Mouse (Mus musculus): Measurements from ENCODE around the gene Galnt7.

The Galnt7 gene

DNA sequence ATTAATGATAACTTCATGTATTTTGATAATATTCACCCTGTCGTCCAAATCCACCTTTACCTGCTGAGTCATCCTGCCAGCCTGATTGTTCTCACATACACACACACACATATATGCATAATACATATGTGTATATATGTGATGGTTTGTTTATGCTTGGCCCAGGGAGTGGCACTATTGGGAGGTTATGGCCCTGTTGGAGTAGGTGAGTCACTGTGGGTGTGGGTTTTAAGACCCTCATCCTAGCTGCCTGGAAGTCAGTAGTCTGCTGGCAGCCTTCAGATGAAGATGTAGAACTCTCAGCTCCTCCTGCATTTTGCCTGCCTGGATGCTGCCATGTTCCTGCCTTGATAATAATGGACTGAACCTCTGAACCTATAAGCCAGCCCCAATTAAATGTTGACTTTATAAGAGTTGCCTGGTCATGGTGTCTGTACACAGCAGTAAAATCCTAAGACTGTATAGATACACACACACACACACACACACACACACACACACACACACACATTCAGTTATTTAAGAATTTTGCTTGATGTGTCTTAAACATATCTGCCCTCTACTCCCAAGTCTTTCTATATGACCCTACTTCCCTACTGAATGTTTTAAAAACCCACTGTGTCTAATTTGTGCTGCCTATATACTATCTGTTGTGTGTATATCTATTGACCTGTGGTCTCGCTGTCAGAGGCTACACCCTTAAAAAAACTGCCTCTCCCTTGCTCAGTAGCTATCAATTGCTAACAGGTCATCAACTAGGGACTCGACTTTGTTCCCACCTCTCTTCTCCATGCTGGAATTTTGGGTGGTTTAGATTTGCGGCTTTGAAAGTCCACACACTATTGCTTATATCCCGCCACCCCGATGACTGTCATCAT is 23.8 kb downstream of the Galnt7 start:
- no peak for DNase-seq (ENCODE audit: low spot score in 2 of 2)

DNA sequence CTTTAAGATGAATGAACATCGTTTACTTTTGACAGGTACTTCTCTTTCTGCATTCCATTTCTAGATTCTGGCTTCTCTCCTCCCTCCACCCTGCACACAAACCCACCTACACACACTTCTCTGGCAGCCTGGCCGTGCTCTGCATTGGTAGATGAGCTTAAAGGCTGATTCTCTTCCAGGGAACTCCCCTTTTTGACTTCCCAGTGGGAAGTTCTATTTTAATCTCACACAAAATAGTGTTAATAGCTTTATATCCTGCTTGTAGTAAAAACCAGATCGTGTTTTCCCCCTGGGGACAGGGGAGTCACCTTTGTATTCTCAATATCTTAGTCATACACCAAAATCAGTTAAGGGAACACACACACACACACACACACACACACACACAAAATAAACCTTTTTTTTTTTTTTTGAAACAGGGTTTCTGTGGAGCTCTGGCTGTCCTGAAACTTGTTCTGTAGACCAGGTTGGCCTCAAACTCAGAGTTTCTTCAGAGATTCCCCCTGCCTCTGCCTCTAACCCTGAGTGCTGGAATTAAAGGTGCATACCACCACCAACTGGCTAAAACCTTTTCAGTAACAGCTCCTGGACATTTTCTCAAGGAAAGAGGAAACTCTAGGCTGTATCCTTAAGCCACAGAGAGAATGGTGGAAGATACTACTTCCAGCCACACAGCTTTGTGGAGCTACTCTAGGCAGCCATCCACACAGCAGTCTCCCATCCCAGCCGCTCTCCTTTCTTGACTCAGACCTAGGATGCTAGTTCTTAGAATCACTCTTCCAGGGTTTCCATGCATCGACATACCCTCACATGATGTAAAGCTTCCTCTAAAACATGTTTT is 24.7 kb downstream of the Galnt7 start:
- peak in 1 of 2 experiments; percentile 16 for DNase-seq (ENCODE audit: low spot score in 2 of 2)

DNA sequence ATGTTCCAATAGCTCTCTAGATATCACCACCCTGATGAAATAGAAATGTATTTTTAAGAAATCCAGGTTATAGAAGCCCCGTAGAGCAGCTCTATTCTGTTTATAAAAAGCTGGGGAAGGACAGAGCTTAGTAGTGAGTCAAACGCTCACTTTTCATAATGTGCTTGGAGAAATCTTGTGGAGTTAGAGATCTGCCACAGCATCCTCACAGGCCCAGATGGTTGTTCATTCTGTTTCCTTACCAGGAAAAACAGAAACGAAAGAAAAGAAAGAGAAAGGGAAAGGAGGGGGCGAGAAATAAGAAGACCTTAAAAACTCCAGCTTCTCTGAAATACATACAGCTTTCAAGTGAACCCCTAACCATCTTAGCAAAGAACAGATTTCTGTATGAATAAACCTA is 28.9 kb downstream of the Galnt7 start:
- no peak for DNase-seq (ENCODE audit: low spot score in 2 of 2)

DNA sequence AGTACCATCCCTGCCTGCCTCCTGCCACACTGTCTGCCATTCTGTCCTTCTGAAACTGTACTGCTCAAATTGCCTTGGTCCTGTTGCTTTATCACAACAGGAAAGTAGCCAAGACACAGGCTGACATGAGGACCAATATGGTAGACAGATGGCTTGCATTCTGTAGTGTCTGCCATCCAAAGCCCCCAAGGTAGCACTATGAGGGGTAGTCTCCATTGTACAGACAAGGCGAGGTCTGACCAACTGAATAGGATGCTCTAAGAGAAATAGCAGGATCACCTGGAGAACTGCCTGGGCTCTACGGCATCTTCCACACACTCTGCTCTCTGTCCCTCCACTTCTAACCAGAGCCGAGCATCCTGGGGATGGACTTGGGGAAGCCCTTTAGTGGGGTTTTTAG is 29.8 kb downstream of the Galnt7 start:
- DNase-seq (ENCODE audit: low spot score in 2 of 2) = no peak

DNA sequence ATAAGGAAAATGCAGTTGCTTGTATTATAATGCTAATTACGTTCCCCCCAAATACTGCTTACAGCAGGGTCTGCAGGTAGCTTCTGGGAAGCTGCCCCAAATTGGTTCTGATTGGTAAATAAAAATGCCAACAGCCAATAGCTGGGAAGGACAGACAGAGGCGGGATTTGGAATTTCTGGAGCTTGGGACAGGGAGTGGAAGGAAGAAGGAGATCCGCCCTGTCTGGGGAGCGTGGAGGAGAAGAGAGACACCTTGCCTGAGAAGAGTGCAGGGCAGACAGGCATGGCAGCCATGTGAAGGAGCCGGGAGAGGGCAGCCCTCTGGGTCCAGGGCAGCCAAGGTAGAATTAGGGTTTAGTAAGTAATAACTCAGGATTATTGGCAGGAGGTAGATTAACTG is 35.9 kb downstream of the Galnt7 start:
- DNase-seq (ENCODE audit: low spot score in 2 of 2) = no peak

DNA sequence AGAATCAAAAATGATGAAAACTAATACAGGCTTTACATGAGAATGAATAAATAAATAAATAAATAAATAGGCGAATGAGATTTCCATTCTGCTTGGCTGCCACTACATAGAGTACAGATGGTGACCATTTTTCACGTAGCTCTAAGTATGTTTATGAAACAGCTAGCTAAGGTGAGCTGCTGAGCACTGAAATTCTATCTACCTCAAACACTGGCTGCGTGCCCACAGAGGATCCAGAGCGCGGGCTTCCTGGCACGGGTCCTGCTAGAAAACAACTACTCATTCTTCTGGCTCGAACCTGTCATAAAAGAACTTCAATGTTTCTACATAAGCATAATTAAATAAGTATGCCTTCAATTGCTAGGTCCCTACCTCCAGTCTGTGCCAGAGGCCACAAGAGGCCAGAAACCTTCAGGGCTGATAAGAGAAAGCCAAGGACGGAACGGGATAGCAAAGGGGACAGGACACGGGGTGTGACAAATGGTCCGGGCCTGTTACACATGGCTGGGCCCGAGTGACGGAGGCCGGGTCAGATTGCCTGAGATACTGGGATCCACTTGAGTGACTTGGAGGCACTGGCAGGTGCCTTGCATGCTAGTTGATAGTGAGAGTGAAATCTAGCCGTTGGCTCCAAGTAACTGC is 37.7 kb downstream of the Galnt7 start:
- peak in 1 of 2 experiments; percentile 15 for DNase-seq (ENCODE audit: low spot score in 2 of 2)

DNA sequence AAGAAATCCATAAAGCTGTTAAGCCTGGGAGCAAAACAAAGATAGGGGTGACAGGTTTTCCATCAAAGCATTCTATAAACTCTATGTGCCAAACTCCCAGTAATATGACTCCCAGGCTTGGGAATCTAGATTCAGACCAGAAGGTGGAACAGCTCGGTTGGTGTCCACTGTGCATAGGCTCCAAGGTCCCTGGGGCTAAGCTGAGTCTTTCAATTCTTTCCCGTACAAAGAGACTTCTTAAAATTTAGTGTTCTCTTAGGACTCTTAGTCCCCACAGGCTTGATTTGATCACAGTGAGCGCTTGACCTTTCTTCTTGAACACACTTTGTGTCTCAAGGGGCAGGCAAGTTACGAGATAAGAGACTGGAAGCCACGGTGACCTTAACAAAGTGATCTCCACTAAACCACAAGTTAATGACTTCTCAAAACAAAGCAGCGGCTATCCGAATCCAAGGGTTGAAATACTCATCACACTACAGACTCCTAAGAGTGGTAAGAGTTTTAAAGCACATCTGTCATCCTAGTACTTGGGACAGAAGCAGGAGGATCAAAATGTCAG is 41.3 kb downstream of the Galnt7 start:
- DNase-seq (ENCODE audit: low spot score in 2 of 2) = no peak

DNA sequence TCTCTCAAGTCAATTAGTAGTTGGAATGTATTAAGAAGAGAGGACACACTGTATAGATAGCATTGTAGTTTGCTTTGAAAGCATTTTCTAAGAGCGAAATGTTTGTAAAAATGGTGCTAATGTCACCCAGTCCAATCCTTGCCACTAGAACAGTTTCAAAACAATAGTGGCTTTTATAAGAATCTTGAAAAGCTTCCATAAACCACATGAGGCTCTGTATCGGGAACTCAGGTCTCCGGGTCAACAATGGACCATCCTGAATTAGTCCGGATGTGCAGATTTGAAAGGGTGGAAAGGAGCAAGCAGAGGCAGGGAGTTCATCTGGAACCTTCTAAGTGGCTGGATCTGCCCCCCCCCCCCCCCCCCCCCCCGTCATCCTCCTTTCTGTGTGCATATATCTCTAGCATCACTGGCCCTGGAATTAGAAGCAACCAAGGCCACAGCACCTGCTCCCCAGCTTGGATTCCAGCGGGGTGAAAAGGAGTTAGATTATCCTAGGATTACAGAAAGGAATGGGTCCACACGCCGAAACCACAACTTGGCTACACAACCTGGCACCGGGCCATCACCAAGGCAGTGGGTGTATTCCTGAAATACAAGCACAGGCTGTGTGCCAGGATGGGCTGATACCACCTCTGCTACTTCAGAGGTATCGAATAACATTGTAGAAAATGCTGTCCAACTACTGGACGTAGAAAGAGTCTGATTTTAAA is 42.0 kb downstream of the Galnt7 start:
- DNase-seq (ENCODE audit: low spot score in 2 of 2) = peak; percentile 20 to 37

DNA sequence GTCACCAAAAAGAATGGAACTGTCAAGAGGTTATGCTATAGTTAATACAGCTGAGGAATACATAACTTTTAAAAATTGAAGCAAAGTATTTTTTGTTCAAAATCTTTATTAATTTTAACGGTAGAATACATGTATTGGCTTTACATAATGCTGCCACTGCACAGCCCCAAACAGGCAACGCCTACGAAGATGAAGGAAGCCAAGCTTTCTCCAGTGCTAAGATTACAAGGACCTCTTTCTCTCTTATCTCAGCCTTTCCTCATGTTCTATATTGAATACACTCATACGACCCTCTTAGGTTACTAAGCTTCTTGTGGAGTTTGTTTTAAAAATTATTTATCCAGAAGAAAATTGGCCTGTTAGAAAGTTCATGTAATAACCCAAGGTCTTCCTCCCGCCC is 50.3 kb downstream of the Galnt7 start:
- DNase-seq (ENCODE audit: low spot score in 2 of 2) = no peak

DNA sequence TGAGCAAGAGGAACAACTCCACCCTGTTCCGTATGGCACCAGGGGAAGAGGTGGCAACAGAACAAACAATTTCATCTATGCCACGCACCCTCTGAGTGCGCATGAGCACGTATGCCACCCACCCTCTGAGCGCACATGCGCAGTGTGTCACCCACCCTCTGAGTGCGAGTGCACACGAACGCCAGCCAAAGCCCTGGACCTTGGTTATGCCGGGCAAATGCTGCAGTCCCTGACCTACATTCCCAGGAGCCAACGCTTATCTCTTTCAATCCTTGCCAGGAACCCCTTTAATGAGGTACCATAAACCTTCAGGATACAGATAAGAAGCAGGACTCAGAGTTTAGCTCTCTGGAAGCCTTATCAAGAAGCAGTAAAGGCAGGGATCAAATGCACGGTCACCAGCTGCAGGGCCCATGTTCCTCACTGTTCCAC is 50.8 kb downstream of the Galnt7 start:
- DNase-seq (ENCODE audit: low spot score in 2 of 2) = peak; percentile 12

DNA sequence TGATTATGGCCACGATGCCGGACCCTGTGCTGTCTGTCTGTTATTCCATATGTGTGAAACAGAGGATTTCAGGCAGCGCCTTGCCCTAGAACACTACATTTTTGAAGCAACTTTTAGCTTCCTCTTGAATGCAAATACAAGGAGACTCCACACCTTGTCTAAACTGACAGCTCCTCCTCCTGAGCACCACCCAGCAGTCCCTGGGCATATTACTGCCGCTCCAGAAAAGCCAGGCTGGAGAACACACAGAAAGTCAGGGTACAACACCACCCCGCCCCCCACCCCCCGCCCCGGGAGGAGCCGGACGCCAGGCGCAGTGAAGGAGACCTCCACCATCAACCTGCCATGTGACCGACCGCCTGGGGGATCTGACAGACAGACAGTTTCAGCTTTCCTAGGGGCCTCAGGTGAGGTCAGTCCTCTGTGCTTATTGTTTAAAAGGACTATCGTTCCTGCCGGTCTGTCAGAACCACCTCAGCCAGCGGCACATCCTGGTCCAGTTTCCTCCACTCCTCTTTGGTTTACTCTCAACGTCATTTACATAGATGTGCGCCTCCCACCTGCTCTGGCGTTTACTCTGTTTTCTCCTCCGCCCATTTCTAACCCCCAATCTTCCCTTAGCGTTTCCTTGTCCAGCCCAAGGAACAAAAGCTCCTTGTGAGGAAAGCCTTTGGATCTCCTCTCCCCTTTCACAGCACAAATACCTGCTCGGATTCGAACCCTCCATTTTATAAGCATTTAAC is 52.8 kb downstream of the Galnt7 start:
- DNase-seq (ENCODE audit: low spot score in 2 of 2) = no peak

DNA sequence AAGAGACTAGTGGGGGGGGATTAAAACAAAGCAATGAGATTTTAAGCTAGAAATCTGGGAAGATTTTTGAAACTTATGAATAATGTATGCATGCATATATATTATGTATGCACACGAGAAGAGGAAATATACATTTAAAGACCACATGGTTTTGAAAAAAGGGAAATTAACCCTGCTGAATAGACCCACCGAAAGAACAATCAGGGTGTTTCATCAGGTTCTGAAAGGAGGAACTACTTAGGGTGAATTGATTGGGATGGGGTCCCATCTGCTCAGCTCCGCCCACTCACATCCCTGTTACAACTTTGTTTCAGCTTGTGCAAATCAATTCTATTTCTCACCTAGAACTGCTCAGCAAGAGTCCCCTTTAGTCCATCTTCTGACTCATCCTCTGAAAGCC is 57.0 kb downstream of the Galnt7 start:
- DNase-seq (ENCODE audit: low spot score in 2 of 2) = no peak

DNA sequence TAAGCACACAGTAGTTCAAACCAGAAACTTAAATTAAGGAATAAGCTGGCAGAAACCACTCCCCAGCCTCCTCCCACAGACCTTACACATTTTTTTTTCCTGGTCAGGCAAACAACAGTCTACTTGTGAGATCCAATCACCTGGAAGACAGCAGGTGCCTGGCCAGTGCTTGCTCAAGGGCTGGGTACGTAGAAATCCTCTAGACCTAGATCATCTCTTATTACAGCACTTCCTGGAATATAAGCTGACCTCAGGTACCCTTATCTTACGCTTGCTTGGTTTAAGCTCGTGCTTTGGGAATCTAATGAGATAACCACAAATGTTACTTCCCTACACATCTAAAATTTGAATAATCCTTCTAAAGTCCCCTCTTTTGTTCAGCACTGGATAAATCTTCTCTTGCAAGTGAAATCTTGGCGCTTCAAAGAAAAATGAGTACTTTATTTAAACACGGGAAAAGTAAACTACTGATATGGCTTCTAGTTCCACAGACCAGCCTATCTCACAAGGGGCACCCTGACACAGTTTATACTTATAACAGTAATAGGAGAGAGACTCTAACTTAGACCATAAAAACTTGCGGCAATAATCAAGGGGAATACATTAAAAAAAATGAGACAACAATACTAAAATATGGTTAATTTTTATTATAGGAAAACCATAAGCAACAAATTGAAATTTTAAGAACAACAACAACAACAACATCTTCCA is 58.5 kb downstream of the Galnt7 start:
- DNase-seq (ENCODE audit: low spot score in 2 of 2) = no peak

DNA sequence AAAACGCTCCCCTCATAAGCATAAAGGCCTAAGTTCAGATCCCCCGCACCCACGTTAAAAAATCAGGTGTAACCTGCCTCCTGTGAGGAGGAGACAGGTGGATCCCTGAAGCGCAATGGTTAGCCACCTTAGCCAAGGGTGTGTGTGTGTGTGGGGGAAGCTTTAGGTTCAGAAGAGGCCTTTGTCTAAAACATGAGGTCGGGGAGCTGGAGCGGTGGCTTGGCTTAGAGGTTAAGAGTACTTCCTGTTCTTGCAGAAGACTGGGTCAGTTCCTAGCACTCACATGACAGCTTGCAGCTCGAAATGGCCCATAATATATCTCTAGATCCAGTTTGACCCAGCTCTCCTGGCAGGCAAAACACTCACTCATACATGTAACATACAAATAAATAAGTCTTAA is 60.2 kb downstream of the Galnt7 start:
- DNase-seq (ENCODE audit: low spot score in 2 of 2) = no peak

DNA sequence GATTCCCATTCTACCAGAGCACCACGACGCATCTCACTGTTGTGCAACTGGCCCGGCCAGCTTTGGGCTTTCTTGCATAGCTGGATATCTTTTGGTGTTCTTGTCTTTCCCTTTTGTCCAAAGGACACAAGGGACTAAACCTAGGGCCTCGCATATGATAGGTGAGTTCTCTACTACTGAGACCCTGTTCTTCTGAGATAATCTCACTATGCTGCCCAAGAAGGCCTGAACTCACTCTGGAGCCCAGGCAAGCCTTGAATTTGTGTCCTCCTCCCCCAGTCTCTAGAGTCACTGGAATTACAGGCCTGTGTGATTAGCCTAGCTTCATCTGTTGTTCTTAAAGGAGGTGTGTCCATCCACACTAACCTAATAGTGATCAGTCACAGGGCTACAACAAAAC is 61.2 kb downstream of the Galnt7 start:
- DNase-seq (ENCODE audit: low spot score in 2 of 2) = no peak

DNA sequence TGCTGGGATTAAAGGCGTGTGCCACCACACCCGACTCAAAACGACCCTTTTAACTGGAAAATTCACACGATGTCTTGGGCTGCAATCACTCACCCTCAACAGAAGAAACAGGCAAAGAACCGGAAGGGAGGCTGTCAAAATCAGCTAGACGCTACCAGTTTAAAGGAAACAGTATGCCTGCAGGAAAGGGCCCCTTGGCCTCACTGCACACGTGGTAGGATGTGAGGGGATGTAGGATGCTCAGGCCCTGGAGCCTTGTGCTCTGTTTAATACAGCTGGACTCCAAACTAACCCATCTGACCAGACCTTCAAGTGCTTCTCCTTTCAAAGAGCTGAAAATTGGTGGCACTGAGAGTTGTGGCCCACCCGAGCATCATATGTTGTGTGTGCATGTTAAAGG is 62.8 kb downstream of the Galnt7 start:
- DNase-seq (ENCODE audit: low spot score in 2 of 2) = no peak

DNA sequence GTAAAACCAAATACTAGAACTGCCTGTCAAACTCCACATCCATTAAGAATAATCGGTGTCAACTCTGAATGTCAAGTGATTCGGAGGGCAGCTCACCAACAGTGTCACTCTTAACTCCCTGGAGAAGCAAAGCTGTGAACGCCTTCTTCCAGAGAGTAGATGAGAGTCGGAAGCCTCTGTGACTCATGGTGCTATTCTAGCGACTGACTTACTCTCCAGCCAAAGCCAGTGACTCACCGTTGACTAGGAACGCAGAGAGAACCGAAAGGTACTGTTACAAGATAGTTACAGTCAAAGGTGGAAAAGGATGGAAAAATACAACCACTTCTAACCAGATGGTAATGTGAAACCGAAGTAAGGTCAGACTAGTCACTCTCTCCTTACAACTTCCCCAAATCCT is 63.7 kb downstream of the Galnt7 start:
- peak in 1 of 2 experiments; percentile 14 for DNase-seq (ENCODE audit: low spot score in 2 of 2)

DNA sequence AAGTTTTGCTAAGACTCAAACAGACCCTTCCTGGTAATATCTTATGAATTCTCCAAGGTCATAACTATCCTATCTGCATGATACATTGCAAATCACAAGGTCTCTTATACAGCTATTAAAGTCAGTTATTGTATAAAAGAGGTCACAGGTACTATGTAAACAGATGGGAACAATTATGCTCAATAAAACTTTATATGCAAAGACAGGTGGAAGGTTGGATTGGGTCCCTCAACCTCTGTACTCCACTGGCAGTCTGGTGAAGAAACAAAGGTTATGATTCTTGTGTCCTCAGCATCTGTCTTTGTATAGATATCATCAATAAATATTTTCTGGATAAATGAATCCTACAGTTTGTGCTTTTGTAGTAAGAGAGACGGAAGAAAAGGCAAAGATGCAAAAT is 64.2 kb downstream of the Galnt7 start:
- DNase-seq (ENCODE audit: low spot score in 2 of 2) = no peak

DNA sequence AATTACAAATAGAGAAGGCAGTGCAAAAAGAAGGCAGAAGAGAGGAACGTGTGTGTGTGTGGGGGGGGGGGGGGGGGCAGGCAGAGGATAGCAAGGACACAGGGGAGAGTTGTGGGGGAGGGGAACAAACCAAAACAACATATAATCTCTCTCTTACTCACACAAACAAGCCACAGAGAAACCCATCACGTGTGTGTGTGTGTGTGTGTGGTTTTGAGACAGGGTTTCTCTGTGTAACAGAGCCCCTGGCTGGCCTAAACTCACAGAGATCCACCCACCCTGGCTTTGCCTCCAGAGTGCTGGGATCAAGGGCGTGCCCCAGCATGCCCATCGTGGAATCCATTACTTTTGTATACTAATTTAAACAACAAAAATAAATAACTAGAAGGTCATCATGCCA is 66.2 kb downstream of the Galnt7 start:
- DNase-seq (ENCODE audit: low spot score in 2 of 2) = no peak

DNA sequence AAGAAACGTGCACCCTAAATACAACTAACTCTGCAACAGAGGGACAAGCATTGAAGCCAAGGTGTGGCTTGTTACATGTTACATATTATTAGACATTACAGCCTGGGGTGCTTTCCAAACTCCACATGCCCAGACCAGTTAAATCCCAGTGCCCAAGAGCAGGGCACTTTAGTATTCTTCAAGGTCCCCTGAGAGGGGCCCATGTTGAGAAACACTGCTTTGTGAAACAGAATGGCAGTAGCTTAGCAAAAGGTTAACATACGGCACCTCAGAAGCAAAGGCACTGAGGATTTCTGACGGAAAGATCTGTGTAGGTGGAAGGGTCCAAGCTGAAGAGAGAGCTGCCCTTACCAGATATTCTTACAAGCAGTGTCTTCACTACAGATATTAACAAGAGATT is 67.0 kb downstream of the Galnt7 start:
- no peak for DNase-seq (ENCODE audit: low spot score in 2 of 2)
